Mouse (Mus musculus): ENCODE measurements around the gene Slc9a2.
A peak's percentile ranks its signal among the peaks of the same experiment; 100 is the strongest.

Slc9a2 gene

DNA sequence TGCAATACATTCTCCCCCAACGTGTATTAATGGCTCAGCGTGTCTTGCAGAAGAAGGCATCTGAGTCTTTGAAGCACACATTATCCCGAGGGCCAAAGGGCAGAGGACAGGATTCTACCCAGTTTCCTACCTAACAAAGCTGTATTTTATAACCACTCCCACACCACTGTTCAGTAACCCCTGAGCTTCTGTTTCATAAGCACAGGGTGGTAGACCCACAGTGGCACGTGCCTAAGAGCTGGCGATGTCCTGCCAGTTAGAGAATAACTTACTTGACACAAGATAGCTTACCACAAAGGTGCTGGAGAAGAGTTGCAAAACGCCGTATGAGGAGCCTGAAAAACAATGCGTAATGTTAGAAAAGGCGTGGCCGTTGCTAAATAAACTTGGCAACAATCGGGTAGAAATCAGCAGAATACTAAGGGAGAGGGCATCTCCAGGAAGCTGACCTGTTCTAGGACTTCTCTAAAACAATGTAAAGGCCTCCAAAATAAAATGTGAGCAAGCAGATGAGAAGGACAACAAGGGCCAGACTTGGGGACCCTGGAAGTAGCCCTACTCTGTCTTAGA is 105.6 kb downstream of the Slc9a2 start:
- DNase-seq (ENCODE audit: low read depth, low spot score), result no peak

DNA sequence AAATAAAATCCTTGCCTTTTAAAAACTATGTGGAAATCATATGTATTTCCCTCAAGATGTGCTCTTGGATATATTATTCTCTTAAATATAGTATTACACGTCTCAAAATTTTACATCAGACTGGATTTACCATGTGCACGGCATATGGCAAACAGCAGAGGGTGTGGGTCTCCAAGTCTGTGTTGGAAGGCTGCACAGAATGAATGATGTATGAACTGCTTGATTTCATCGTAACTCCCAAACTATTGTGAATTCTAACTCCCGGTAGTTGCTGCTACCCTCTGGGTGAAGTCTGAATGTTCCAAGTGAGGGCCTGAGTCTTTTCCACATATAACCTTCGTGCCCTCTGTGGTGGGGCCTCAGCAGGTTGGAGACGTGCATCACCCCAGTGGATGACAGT is 108.6 kb downstream of the Slc9a2 start:
- no peak for DNase-seq (ENCODE audit: low read depth, low spot score)

DNA sequence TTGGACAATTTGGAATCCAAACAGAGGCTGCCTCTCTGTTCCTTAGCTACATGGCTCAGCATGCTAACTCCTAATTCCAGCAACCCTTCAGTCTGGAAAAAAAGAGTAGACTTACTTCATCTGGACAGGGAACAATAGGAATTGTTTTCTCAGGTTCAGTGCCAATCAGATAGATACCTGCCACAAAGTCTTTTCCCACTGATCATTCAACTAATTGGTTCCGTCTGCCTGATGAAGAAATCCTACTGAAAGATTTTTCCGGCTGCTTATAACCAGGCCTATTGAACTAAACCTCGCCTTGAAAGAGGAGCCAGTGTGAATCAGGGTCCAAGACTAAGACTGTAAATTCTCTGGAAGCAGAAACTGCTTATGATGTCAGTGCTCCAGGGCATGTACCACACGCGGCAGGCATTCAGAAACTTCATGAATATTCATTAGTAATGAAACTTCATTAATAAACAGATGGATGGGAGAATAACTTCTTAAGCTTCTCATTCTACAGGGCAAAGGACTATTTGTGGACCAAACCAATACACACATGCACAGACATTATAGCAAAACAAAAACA is 109.4 kb downstream of the Slc9a2 start:
- no peak for DNase-seq (ENCODE audit: low read depth, low spot score)

GRCm38 (mm10) chr1:40790324-40791141 is 110.2 kb downstream of the Slc9a2 start, which contains the start of gene Mfsd9:
TSS of gene Mfsd9 (minus strand) at chr1:40790687.
- no peak for DNase-seq (ENCODE audit: low read depth, low spot score)

GRCm38 (mm10) chr1:40795508-40795907 is 115.1 kb downstream of the Slc9a2 start:
- DNase-seq (ENCODE audit: low read depth, low spot score), result no peak

GRCm38 (mm10) chr1:40797348-40797747 is 117.0 kb downstream of the Slc9a2 start:
- peak; percentile 39 for DNase-seq (ENCODE audit: low read depth, low spot score)

- DNase-seq (ENCODE audit: low read depth, low spot score), result no peak
Measured at GRCm38 (mm10) chr1:40799121-40799520, 118.7 kb downstream of the Slc9a2 start.

DNA sequence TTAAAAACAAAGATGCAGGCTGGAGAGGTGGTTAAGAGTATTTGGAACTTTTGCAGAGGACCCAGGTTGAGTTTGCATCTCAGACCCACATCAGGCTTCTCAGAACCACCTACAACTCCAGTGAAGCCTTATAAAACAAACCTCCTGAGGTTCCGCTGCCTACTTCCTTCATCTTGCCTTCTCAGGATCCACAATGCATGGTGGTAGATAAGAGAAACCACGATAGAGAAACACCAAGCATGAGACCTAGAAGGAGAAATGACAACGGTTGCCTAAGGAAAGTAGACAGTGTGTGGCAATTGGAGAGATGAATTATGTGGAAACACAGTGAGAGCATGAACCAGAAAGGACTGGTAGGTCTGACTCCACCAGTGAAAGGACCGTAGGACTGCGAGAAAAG is 120.5 kb downstream of the Slc9a2 start:
- DNase-seq (ENCODE audit: low read depth, low spot score), result no peak

GRCm38 (mm10) chr1:40802759-40803158 is 122.4 kb downstream of the Slc9a2 start:
- peak; percentile 49 for DNase-seq (ENCODE audit: low read depth, low spot score)

- no peak for DNase-seq (ENCODE audit: low read depth, low spot score)
Measured at GRCm38 (mm10) chr1:40804118-40804517, 123.7 kb downstream of the Slc9a2 start.

DNA sequence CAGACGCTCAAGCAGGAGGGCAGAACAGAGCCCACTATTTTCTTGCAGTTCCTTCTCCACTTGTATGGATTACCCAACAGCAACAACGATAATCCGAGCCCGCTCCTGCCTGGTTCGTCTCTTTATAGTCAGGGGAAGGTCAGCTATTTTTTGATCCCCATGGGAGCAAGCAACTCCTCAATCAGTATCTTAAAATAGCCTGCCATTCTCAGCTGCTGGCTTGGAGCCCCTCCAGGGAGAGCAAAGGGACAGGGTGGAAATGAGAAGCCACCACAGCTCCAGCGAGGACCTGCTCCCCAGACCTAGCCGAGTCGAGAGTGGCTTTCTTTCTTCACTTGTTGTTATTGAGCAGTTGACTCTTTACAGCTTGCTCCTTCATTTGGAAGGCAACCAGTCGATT is 125.0 kb downstream of the Slc9a2 start, which contains the start of gene Tmem182:
TSS of gene Tmem182 (plus strand) at position 251 of the 400 bp plus-strand sequence.
- DNase-seq (ENCODE audit: low read depth, low spot score), result no peak

- no peak for DNase-seq (ENCODE audit: low read depth, low spot score)
Measured at GRCm38 (mm10) chr1:40805891-40806290, 125.5 kb downstream of the Slc9a2 start.

GRCm38 (mm10) chr1:40808643-40809042 is 128.3 kb downstream of the Slc9a2 start:
- DNase-seq (ENCODE audit: low read depth, low spot score), result no peak

DNA sequence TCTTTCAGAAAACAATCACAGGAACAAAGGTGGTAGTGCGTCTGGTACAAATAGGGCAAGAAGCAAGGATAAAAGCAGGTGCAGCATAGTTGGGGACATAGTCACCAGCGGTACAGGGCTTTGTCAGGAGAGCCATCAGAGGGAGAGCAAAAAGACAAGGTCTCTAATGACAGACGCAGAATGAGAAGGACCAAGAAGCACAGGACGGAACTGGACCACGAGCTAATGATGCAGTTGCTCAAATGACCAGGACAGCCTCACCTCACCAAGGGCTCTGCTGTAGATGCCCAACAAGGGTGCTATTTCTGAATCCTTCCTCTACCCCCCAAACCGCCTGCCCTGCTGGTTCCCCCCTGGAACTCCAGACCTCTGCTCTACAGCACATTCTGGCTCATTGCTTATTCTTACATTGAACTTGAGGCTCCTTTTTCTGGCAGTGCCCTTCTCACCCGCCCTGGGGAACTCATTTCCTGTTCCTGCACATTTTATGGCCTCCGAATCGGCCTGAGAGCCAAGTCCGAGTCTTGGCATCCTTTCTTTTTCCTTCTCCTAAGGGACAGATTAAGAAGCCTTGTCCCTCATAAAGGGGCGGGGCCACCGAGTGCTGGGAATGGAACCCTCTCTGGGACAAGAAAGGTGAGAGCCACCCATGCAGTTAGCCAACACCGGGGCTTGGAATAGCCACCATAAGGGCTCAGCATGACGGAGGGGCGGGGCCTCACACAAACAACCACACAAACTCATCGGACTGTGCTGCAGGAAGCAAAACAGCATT is 134.9 kb downstream of the Slc9a2 start:
- DNase-seq (ENCODE audit: low read depth, low spot score), result no peak

All from A20 (cell line).